8 mouse cellular contexts compared by ENCODE assay signal in genomic region chr16:17646310-17647114, GRCm38 (mm10). TPM values are rescaled to one million over a fixed set of nuclear protein-coding genes. Genes with fewer than 3 reads are reported as not detected.
A peak's percentile ranks its signal among the peaks of the same experiment; 100 is the strongest.
DNase-seq lines count a peak whose midpoint lies in the region; ATAC-seq lines count a peak whose summit lies in the region.

Gene Ccdc74a, plus strand, starts transcription at chr16:17646470.

- peak; percentile 93 for ATAC-seq in activated CD4-positive, CD25-positive, alpha-beta regulatory T cell, adult 4 months
- peak; percentile 94 for ATAC-seq in hindbrain, embryonic 14.5 days (ENCODE audit: low FRiP score)

- 2% methylated on average over 65 of the region's 65 CpGs for WGBS in hindbrain, embryonic 14.5 days

- H3K27ac ChIP-seq in hindbrain, embryonic 14.5 days: peak within 1 kb of the TSS; percentile 54; the same call in 1 of the 2 replicates

- peaks cover 10% of the 10 kb centered on the region for H3K4me1 ChIP-seq in hindbrain, embryonic 14.5 days (replicated peaks; ENCODE audit: control insufficient read depth, insufficient read depth, low read length)

- peaks cover 55% of the 10 kb centered on the region for H3K36me3 ChIP-seq in hindbrain, embryonic 14.5 days (replicated peaks; ENCODE audit: control insufficient read depth, insufficient read depth)

- H3K9ac ChIP-seq in hindbrain, embryonic 14.5 days: peak within 1 kb of the TSS; percentile 63

- peak within 1 kb of the TSS; percentile 61 for H3K4me3 ChIP-seq in hindbrain, embryonic 14.5 days (replicated peaks; ENCODE audit: low read length)

- H3K27me3 ChIP-seq in hindbrain, embryonic 14.5 days (ENCODE audit: control insufficient read depth, insufficient read depth, low read length): no peaks in the 10 kb centered on the region

- H3K9me3 ChIP-seq in hindbrain, embryonic 14.5 days (ENCODE audit: control insufficient read depth, low read length): no peaks in the 10 kb centered on the region

- peak; percentile 81 to 88 for DNase-seq in cerebellum, postnatal 36 days
- peak; percentile 75 to 82 for DNase-seq in frontal cortex, postnatal 36 days (ENCODE audit: low spot score in 2 of 2)
- DNase-seq in hindbrain, embryonic 14.5 days (ENCODE audit: low spot score): peak; percentile 78
- DNase-seq in left cerebral cortex, adult 11 months (ENCODE audit: low spot score): peak; percentile 67
- DNase-seq in lung, postnatal 36 days: peak; percentile 90
- DNase-seq in retina, postnatal 1 day: peak; percentile 91
- peak; percentile 64 for DNase-seq in urinary bladder, adult 2 months (ENCODE audit: low spot score)

- H3K4me2 ChIP-seq in hindbrain, embryonic 14.5 days (replicated peaks): peak within 1 kb of the TSS; percentile 78

RNA-seq across cellular contexts. Expression of gene Ccdc74a, which starts in this region (rescaled TPM):
- polyA plus RNA-seq in activated CD4-positive, CD25-positive, alpha-beta regulatory T cell, adult 4 months (2017; shearing (Covaris generic)): under 1 TPM in 1 of 2 experiments, not detected in 1; 0.75 TPM
- polyA plus RNA-seq in hindbrain, embryonic 14.5 days (2014; fragmentation: Nextera tagmentation; extraction: Ambion mirVana): 7.8 and 11.7 TPM in 2 replicates
- polyA plus RNA-seq in urinary bladder, adult 2 months (2012; rRNA removed): 1.5 and 2.7 TPM in 2 replicates

Comparison
In these comparisons a context has a peak if more than half of its experiments do, and no peak if none do; other contexts are left out.
1. Peak in every context shown above with its lines: DNase-seq, ATAC-seq, H3K4me3 ChIP-seq and H3K27ac ChIP-seq.
2. Peak in ATAC-seq in activated CD4-positive, CD25-positive, alpha-beta regulatory T cell, adult 4 months; RNA of the gene not detected or under 1 TPM.